Mouse (Mus musculus): ENCODE measurements around the gene Rybp. TPM values are rescaled to one million over a fixed set of nuclear protein-coding genes. Genes with fewer than 3 reads are reported as not detected.

Gene Rybp
- polyA plus RNA-seq, 1 experiment from 2014 or later: 20.3 TPM

DNA sequence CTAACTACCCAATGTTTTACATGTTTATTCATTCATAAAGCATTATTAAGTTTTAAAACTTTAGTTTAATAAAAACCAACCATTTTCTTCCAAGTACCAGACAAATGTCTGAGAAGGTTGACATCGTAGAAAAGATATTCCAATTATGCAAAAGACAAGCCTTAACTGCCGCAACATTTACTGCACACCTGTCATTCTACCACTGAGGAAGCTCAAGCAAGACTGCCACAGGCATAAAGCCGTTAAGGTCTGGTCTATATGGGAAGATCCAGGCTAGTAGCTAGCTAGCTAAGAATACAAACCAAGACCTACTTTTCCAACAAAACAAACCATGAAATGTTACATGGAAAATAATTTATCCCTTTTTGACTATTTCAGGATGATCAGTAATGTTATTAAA, 42.8 kb downstream of the Rybp start:
- H3K9ac ChIP-seq: no peak overlapping the region
- H3K36me3 ChIP-seq: no peaks in the 10 kb centered on the region
- no peaks in the 10 kb centered on the region for H3K27me3 ChIP-seq
- H3K27ac ChIP-seq: no peak overlapping the region
- no peak overlapping the region for H3K4me3 ChIP-seq (replicated peaks)
- H3K4me2 ChIP-seq: no peak overlapping the region
- H3K4me1 ChIP-seq: peaks cover 7% of the 10 kb centered on the region; the same call in 1 of the 2 replicates
- no peak for ATAC-seq (replicated peaks; ENCODE audit: low FRiP score)
- 62% methylated on average over 3 of the region's 3 CpGs for WGBS
- H3K9me3 ChIP-seq (replicated peaks): no peaks in the 10 kb centered on the region

DNA sequence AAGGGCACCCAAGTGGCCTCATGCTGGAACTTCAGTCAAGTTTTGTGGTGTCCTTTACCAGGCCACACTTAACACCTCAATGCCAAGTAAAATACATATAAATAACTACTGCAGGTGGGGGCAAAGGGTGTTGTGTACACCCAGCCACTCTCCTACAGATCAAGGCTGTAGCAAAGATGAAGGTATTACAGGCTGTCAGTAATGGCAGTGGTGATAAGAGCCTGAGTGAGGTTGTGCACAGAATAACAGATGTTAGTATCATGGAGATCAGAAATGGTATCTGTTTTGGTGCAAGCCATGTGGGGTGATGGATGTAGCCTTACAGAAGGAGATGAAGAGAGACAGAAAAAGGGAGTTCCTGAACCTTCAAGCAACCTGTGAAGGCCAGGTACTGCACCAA, 52.2 kb downstream of the Rybp start:
- Histone ChIP-seq H3K4me3 (replicated peaks) (no peak overlapping the region), H3K27me3 (no peaks in the 10 kb centered on the region), H3K9ac (no peak overlapping the region), H3K4me2 (no peak overlapping the region), H3K36me3 (peaks cover 9% of the 10 kb centered on the region; the same call in 1 of the 2 replicates), H3K27ac (no peak overlapping the region), H3K4me1 (no peaks in the 10 kb centered on the region), H3K9me3 (replicated peaks) (no peaks in the 10 kb centered on the region)
- no peak for ATAC-seq (replicated peaks; ENCODE audit: low FRiP score)

GRCm38 (mm10) chr6:100233522-100233921, 53.8 kb downstream of the Rybp start:
- peaks cover 9% of the 10 kb centered on the region; the same call in 1 of the 2 replicates for H3K36me3 ChIP-seq
- H3K4me2 ChIP-seq: no peak overlapping the region
- H3K27ac ChIP-seq: no peak overlapping the region
- H3K27me3 ChIP-seq: no peaks in the 10 kb centered on the region
- no peak for ATAC-seq (replicated peaks; ENCODE audit: low FRiP score)
- H3K4me1 ChIP-seq: no peaks in the 10 kb centered on the region
- H3K9ac ChIP-seq: no peak overlapping the region
- H3K4me3 ChIP-seq (replicated peaks): no peak overlapping the region
- no peaks in the 10 kb centered on the region for H3K9me3 ChIP-seq (replicated peaks)
- WGBS: 75% methylated on average over 3 of the region's 3 CpGs

GRCm38 (mm10) chr6:100233061-100233460, 54.2 kb downstream of the Rybp start:
- H3K27ac ChIP-seq: no peak overlapping the region
- no peaks in the 10 kb centered on the region for H3K27me3 ChIP-seq
- WGBS: 64% methylated on average over 4 of the region's 4 CpGs
- no peaks in the 10 kb centered on the region for H3K9me3 ChIP-seq (replicated peaks)
- H3K4me1 ChIP-seq: no peaks in the 10 kb centered on the region
- no peak overlapping the region for H3K4me2 ChIP-seq
- no peak for ATAC-seq (replicated peaks; ENCODE audit: low FRiP score)
- no peak overlapping the region for H3K9ac ChIP-seq
- H3K36me3 ChIP-seq: peaks cover 11% of the 10 kb centered on the region; the same call in 1 of the 2 replicates
- no peak overlapping the region for H3K4me3 ChIP-seq (replicated peaks)

GRCm38 (mm10) chr6:100226204-100226603, 61.1 kb downstream of the Rybp start:
- Histone ChIP-seq H3K36me3 (peaks cover 6% of the 10 kb centered on the region; the same call in 1 of the 2 replicates), H3K4me2 (no peak overlapping the region), H3K4me3 (replicated peaks) (no peak overlapping the region), H3K27ac (no peak overlapping the region), H3K9ac (no peak overlapping the region), H3K27me3 (no peaks in the 10 kb centered on the region), H3K9me3 (replicated peaks) (no peaks in the 10 kb centered on the region), H3K4me1 (peaks cover 3% of the 10 kb centered on the region)
- WGBS: 53% methylated on average over 2 of the region's 2 CpGs
- ATAC-seq (replicated peaks; ENCODE audit: low FRiP score): no peak

DNA sequence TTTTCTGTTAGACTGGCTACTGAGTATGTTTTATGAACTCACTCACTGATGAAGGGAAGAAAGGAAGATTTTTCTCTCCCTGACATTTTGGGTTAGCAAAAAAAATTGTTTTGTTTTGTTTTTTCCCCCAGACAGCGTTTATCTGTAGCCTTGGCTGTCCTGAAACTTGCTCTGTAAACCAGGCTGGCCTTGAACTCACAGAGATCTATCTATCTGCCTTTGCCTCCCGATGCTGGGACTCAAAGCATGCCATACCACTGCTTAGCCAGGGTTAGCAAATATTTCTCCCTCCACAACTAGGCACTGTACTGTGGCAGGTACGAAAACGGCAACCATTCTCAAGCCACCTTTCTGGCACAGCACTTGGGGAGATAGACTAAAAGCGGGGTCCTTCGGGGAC, 63.4 kb downstream of the Rybp start:
- Histone ChIP-seq H3K9ac (no peak overlapping the region), H3K27ac (no peak overlapping the region), H3K9me3 (replicated peaks) (no peaks in the 10 kb centered on the region), H3K27me3 (0 out of 2 replicates have a peak, but pooled peaks cover 4% of the 10 kb centered on the region), H3K4me2 (no peak overlapping the region), H3K4me1 (peaks cover 20% of the 10 kb centered on the region), H3K4me3 (replicated peaks) (no peak overlapping the region), H3K36me3 (peaks cover 6% of the 10 kb centered on the region; the same call in 1 of the 2 replicates)
- WGBS: 88% methylated on average over 6 of the region's 6 CpGs
- ATAC-seq (replicated peaks; ENCODE audit: low FRiP score): no peak

DNA sequence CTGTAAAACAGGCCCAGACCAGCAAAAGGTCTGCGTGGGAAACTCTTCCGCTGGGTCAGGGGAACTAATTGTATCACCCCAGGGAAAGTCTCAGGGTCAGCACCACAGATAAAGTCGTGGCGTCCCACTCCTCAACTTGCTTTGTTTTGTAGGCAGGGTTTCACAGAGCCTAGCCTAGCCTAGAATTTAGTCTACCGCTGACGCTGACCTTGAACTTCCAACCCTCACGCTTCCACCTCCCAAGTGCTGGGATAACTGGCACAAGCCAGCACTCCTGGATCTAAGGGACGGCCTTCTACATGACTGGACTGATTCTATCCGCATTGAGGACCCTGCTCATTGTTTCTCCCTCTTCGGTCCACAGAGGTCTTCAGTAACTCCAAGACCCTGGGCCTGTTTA, 63.9 kb downstream of the Rybp start:
- H3K27me3 ChIP-seq: 0 out of 2 replicates have a peak, but pooled peaks cover 4% of the 10 kb centered on the region
- no peak for ATAC-seq (replicated peaks; ENCODE audit: low FRiP score)

DNA sequence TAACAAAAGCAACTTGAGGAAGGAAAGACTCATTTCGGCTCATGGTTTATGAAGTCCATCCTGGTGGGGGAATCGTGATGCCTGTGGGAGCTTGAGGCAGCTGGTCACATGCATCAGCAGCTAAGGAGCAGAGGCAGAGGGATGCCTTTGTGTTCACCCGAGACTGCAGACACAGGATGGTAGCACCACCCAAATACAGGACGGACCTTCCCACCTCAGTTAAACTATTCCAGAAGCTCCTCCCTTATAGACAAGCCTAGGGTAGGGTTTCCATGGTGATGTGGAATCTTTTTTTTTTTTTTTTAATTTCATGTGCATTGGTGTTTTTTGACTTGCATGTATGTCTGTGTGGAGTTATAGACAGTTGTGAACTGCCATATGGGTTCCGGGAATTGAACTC, 64.4 kb downstream of the Rybp start:
- H3K9ac ChIP-seq: no peak overlapping the region
- no peak overlapping the region for H3K27ac ChIP-seq
- 0 out of 2 replicates have a peak, but pooled peaks cover 4% of the 10 kb centered on the region for H3K27me3 ChIP-seq
- ATAC-seq (replicated peaks; ENCODE audit: low FRiP score): no peak
- H3K4me2 ChIP-seq: no peak overlapping the region
- H3K4me1 ChIP-seq: peaks cover 30% of the 10 kb centered on the region
- H3K9me3 ChIP-seq (replicated peaks): no peaks in the 10 kb centered on the region
- peaks cover 3% of the 10 kb centered on the region; the same call in 1 of the 2 replicates for H3K36me3 ChIP-seq
- WGBS: 88% methylated on average over 5 of the region's 5 CpGs
- H3K4me3 ChIP-seq (replicated peaks): no peak overlapping the region

More for the DNA sequence above, 63.9 kb downstream of the Rybp start:
- Histone ChIP-seq H3K36me3 (peaks cover 6% of the 10 kb centered on the region; the same call in 1 of the 2 replicates), H3K4me2 (no peak overlapping the region), H3K9me3 (replicated peaks) (no peaks in the 10 kb centered on the region), H3K27ac (no peak overlapping the region), H3K4me3 (replicated peaks) (no peak overlapping the region), H3K9ac (no peak overlapping the region), H3K4me1 (peaks cover 25% of the 10 kb centered on the region)
- WGBS: 89% methylated on average over 10 of the region's 10 CpGs

- ATAC-seq (replicated peaks; ENCODE audit: low FRiP score): no peak
- peaks cover 39% of the 10 kb centered on the region for H3K4me1 ChIP-seq
- WGBS: 51% methylated on average over 4 of the region's 4 CpGs
- H3K36me3 ChIP-seq: no peaks in the 10 kb centered on the region
- H3K4me2 ChIP-seq: no peak overlapping the region
- 0 out of 2 replicates have a peak, but pooled peaks cover 4% of the 10 kb centered on the region for H3K27me3 ChIP-seq
- no peak overlapping the region for H3K9ac ChIP-seq
- H3K27ac ChIP-seq: no peak overlapping the region
- H3K4me3 ChIP-seq (replicated peaks): no peak overlapping the region
- no peaks in the 10 kb centered on the region for H3K9me3 ChIP-seq (replicated peaks)
Observed at GRCm38 (mm10) chr6:100221803-100222202, 65.5 kb downstream of the Rybp start.

DNA sequence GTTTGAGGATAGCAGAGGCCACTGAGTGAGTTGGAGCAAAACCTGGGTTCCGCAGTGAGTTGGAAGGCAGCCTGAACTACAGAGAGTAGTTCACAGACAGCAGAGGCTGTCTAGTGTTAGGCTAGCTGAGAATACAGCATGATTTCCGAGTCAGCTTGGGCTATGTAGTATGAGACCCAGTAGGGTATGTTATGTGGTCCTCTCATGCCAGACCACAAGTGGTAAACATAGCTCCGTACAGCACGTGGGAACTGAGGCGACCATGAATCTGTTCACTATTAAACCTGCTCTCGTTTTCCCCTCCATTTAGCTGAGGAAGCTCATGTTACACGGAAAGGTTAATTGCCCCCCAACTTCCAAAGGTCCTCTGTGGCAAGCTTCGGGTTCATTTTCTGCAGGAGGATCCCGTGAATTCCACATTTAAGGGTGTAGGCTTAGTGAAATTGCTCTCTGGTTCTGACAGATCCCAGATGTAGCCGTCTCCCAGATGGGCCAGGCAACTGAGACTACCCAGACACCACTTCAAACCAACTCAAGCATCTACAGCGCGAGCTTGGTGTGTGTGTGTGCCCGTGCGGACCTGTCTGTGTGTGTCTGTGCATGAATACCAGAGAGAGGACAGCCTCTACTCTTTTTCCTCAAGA, 66.2 kb downstream of the Rybp start:
- no peak overlapping the region for H3K4me3 ChIP-seq (replicated peaks)
- no peaks in the 10 kb centered on the region for H3K36me3 ChIP-seq
- H3K9ac ChIP-seq: no peak overlapping the region
- 44% methylated on average over 14 of the region's 14 CpGs for WGBS
- 0 out of 2 replicates have a peak, but pooled peaks cover 5% of the 10 kb centered on the region for H3K27me3 ChIP-seq
- H3K9me3 ChIP-seq (replicated peaks): no peaks in the 10 kb centered on the region
- peaks cover 47% of the 10 kb centered on the region for H3K4me1 ChIP-seq
- H3K4me2 ChIP-seq: no peak overlapping the region
- no peak for ATAC-seq (replicated peaks; ENCODE audit: low FRiP score)
- no peak overlapping the region for H3K27ac ChIP-seq

DNA sequence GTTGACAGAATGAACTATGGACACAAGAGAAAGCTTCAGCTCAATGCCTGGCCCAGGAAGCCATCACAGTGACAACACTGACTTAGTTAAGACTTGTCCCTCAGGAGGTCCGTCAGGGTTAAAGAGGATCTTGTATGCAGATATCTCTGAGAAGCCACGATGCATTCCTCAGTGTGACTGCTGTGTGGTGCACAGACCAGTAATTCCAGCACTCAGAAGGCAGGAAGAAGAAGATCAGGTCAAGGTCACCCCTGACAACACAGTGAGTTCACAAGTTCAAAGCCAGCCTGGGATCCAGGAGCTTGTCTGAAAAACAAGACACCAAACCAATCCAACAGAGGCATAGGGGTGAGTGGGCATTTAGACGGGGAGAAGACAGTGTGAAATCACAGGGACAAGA, 67.3 kb downstream of the Rybp start:
- Histone ChIP-seq H3K9me3 (replicated peaks) (no peaks in the 10 kb centered on the region), H3K27me3 (peaks cover 11% of the 10 kb centered on the region; the same call in 1 of the 2 replicates), H3K27ac (no peak overlapping the region), H3K4me2 (no peak overlapping the region), H3K9ac (no peak overlapping the region), H3K4me3 (replicated peaks) (no peak overlapping the region), H3K36me3 (no peaks in the 10 kb centered on the region), H3K4me1 (peaks cover 58% of the 10 kb centered on the region)
- no peak for ATAC-seq (replicated peaks; ENCODE audit: low FRiP score)
- 70% methylated on average over 3 of the region's 3 CpGs for WGBS

DNA sequence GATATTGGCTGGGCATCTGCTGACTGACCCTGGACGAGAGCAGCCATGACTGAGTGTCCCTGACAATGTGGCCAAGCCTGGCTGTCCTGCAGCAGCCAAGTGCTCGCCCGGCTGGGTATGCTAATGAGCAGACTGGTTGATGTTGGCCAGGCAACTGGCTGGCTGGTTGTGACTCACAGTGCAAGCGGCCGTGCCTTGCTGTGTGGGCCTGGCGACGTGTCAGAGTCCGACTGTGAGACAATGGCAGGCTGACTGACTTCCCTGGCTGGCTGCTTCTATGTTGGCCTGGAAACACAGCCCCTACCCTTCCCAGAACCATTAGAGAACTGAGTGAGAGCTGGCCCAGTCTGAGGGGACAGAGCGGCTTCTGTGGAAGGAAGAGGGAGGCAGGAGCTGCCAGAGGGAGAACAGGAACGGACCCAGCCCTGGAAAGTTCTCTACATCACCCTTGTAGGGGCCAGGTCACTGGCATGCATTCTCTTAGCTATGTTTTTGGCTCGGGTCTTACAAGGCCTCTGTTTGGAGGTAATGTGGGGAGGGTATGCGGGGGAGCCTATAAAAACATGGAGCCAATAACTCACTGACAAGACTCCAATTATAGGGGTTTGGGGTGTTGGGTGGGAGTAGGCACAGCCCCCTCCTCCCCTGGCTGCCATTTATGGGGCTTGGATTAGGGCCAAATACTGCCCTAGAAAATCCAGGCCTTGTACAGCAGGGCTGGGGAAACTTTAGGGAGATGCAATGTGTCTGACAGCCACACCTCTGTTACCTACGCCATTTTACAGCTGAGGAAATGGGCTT, 68.5 kb downstream of the Rybp start:
- no peaks in the 10 kb centered on the region for H3K9me3 ChIP-seq (replicated peaks)
- H3K36me3 ChIP-seq: no peaks in the 10 kb centered on the region
- WGBS: 20% methylated on average over 13 of the region's 13 CpGs
- H3K4me2 ChIP-seq: no peak overlapping the region
- no peak overlapping the region for H3K4me3 ChIP-seq (replicated peaks)
- ATAC-seq (replicated peaks; ENCODE audit: low FRiP score): peak; percentile 56
- no peak overlapping the region for H3K9ac ChIP-seq
- peaks cover 70% of the 10 kb centered on the region for H3K4me1 ChIP-seq
- peaks cover 18% of the 10 kb centered on the region for H3K27me3 ChIP-seq
- H3K27ac ChIP-seq: peak overlapping the region; percentile 54; the same call in 1 of the 2 replicates

Data from kidney, embryonic 15.5 days (tissue).